Mouse (Mus musculus): Measurements from ENCODE around the gene Ntrk2. TPM values are rescaled to one million over a fixed set of nuclear protein-coding genes. Genes with fewer than 3 reads are reported as not detected.

Gene Ntrk2
- total and polyA plus RNA-seq, 3 experiments = under 0.01 TPM; not detected in 2

GRCm38 (mm10) chr13:59094722-59095121, 288.4 kb downstream of the Ntrk2 start:
- no peak overlapping the region for H3K27ac ChIP-seq (ENCODE audit: control insufficient read depth, low read depth, low read length)
- H3K4me3 ChIP-seq (ENCODE audit: control insufficient read depth in 1 of 2, insufficient read depth in 1 of 2, low read depth in 2 of 2, low read length in 2 of 2) = no peak overlapping the region
- no peak for DNase-seq (ENCODE audit: low read depth, low spot score)
- no peak overlapping the region for H3K9ac ChIP-seq (ENCODE audit: control insufficient read depth, low read depth, low read length, poor library complexity, severe bottlenecking)
- no peak for TF ChIP-seq MYB (IDR thresholded peaks at IDR 0.05; ENCODE audit: low read depth, low read length)
- TF ChIP-seq BHLHE40 (IDR thresholded peaks at IDR 0.05; ENCODE audit: borderline replicate concordance, low read depth, low read length) = no peak
- no peak for TF ChIP-seq POLR2AphosphoS2 (IDR thresholded peaks at IDR 0.05; ENCODE audit: low read length)
- no peak for TF ChIP-seq MEF2A (IDR thresholded peaks at IDR 0.05; ENCODE audit: extremely low read depth, insufficient replicate concordance, low read depth, low read length, poor library complexity, severe bottlenecking)
- H3K9me3 ChIP-seq (replicated peaks; ENCODE audit: insufficient read depth, low read length) = no peaks in the 10 kb centered on the region
- no peaks in the 10 kb centered on the region for H3K36me3 ChIP-seq (ENCODE audit: control insufficient read depth in 1 of 2, insufficient read depth in 2 of 2, low read length in 2 of 2)
- no peaks in the 10 kb centered on the region for H3K27me3 ChIP-seq (ENCODE audit: control insufficient read depth in 1 of 2, insufficient read depth in 2 of 2, low read length in 2 of 2)
- H3K79me2 ChIP-seq (ENCODE audit: control insufficient read depth, insufficient read depth, low read length, poor library complexity) = no peaks in the 10 kb centered on the region
- no peaks in the 10 kb centered on the region for H3K4me1 ChIP-seq (ENCODE audit: control insufficient read depth in 1 of 2, insufficient read depth in 2 of 2, low read length in 2 of 2)

GRCm38 (mm10) chr13:59095811-59096391, 289.5 kb downstream of the Ntrk2 start:
- Histone ChIP-seq H3K9me3 (replicated peaks; ENCODE audit: insufficient read depth, low read length) (no peaks in the 10 kb centered on the region), H3K79me2 (ENCODE audit: control insufficient read depth, insufficient read depth, low read length, poor library complexity) (no peaks in the 10 kb centered on the region), H3K36me3 (ENCODE audit: control insufficient read depth in 1 of 2, insufficient read depth in 2 of 2, low read length in 2 of 2) (no peaks in the 10 kb centered on the region), H3K9ac (ENCODE audit: control insufficient read depth, low read depth, low read length, poor library complexity, severe bottlenecking) (no peak overlapping the region), H3K27ac (ENCODE audit: control insufficient read depth, low read depth, low read length) (no peak overlapping the region), H3K4me3 (ENCODE audit: control insufficient read depth in 1 of 2, insufficient read depth in 1 of 2, low read depth in 2 of 2, low read length in 2 of 2) (no peak overlapping the region), H3K4me1 (ENCODE audit: control insufficient read depth in 1 of 2, insufficient read depth in 2 of 2, low read length in 2 of 2) (no peaks in the 10 kb centered on the region), H3K27me3 (ENCODE audit: control insufficient read depth in 1 of 2, insufficient read depth in 2 of 2, low read length in 2 of 2) (no peaks in the 10 kb centered on the region)
- no peak for DNase-seq (ENCODE audit: low read depth, low spot score)
- TF ChIP-seq NRF1 (IDR thresholded peaks at IDR 0.05; ENCODE audit: insufficient read depth, low read depth, low read length, poor library complexity, severe bottlenecking) = no peak
- no peak for TF ChIP-seq USF1 (IDR thresholded peaks at IDR 0.05; ENCODE audit: low read depth, low read length)
- TF ChIP-seq GATA1 (IDR thresholded peaks at IDR 0.05; ENCODE audit: low read depth, low read length) = no peak
- TF ChIP-seq ELF1 (IDR thresholded peaks at IDR 0.05; ENCODE audit: low read depth, low read length) = no peak
- TF ChIP-seq USF2 (IDR thresholded peaks at IDR 0.05; ENCODE audit: borderline replicate concordance in 1 of 2, insufficient read depth in 1 of 2, low read depth in 1 of 2, low read length in 2 of 2) = no peak
- TF ChIP-seq HCFC1 (IDR thresholded peaks at IDR 0.05; ENCODE audit: low read depth, low read length) = no peak
- no peak for TF ChIP-seq MXI1 (IDR thresholded peaks at IDR 0.05; ENCODE audit: low read depth, low read length)
- TF ChIP-seq POLR2A (IDR thresholded peaks at IDR 0.05; ENCODE audit: control insufficient read depth in 1 of 2, insufficient read depth in 1 of 2, low read depth in 1 of 2, low read length in 2 of 2, poor library complexity in 1 of 2) = no peak
- no peak for TF ChIP-seq TCF12 (IDR thresholded peaks at IDR 0.05; ENCODE audit: low read depth, low read length)
- no peak for TF ChIP-seq EP300 (IDR thresholded peaks at IDR 0.05; ENCODE audit: low read depth in 1 of 2, low read length in 2 of 2)
